Mouse (Mus musculus) skeletal muscle tissue, adult 2 months (tissue): ENCODE data around the gene BC061212.
"Not testable (repeated sequence)": the region's sequence is repeated elsewhere in the genome, so short reads cannot be mapped to it uniquely, and the experiment has no call there.

Experiments used
- DNase-seq: peaks from one replicate; pipeline ENCODE4 v3.0.0-alpha.2; 2012; ENCODE audit warnings: low read depth, low spot score

BC061212 gene

GRCm38 (mm10) chr5:94070445-94070844, at the start of gene BC061212:
Gene BC061212 (minus strand): TSS chr5:94070545.
- not testable (repeated sequence) for DNase-seq

- not testable (repeated sequence) for DNase-seq
Measured at GRCm38 (mm10) chr5:94076085-94076484, 5.7 kb upstream of the BC061212 start, which contains the start of gene Gm6351. Gene Gm6351 (plus strand): TSS chr5:94076385.
